In genomic region chr8:125218669-125219068, GRCm38 (mm10) we compare ENCODE assay signal across 8 mouse cellular contexts.
DNase-seq lines count a peak whose midpoint lies in the region; ATAC-seq and TF ChIP-seq lines count a peak whose summit lies in the region.

No protein-coding gene starts in this region.

- H3K9ac ChIP-seq in embryonic facial prominence, embryonic 14.5 days (ENCODE audit: low read depth, low read length), result no peak overlapping the region
- peak overlapping the region; percentile 18; the same call in 1 of the 2 replicates for H3K9ac ChIP-seq in hindbrain, postnatal 0 days (replicated peaks; ENCODE audit: low read length)
- H3K9ac ChIP-seq in midbrain, embryonic 14.5 days (replicated peaks; ENCODE audit: low read length), result peak overlapping the region; percentile 17; the same call in 1 of the 2 replicates
- no peak overlapping the region for H3K9ac ChIP-seq in intestine, embryonic 15.5 days

- no peak overlapping the region for H3K4me3 ChIP-seq in embryonic facial prominence, embryonic 14.5 days (ENCODE audit: low read depth, low read length)
- H3K4me3 ChIP-seq in hindbrain, postnatal 0 days (ENCODE audit: low read length), result no peak overlapping the region
- H3K4me3 ChIP-seq in midbrain, embryonic 14.5 days (replicated peaks; ENCODE audit: low read depth, low read length), result no peak overlapping the region
- H3K4me3 ChIP-seq in intestine, embryonic 15.5 days (replicated peaks), result no peak overlapping the region

- H3K9me3 ChIP-seq in embryonic facial prominence, embryonic 14.5 days (ENCODE audit: control insufficient read depth, low read length), result no peaks in the 10 kb centered on the region
- no peaks in the 10 kb centered on the region for H3K9me3 ChIP-seq in hindbrain, postnatal 0 days (ENCODE audit: low read length)
- H3K9me3 ChIP-seq in midbrain, embryonic 14.5 days (ENCODE audit: control insufficient read depth, low read length), result no peaks in the 10 kb centered on the region
- no peaks in the 10 kb centered on the region for H3K9me3 ChIP-seq in intestine, embryonic 15.5 days

- DNase-seq in frontal cortex, postnatal 25 days (ENCODE audit: low spot score in 2 of 2), result no peak
- DNase-seq in embryonic facial prominence, embryonic 14.5 days (ENCODE audit: low spot score), result peak; percentile 97
- DNase-seq in hindbrain, postnatal 0 days (ENCODE audit: low spot score), result no peak
- DNase-seq in midbrain, embryonic 14.5 days, result peak; percentile 71
- no peak for DNase-seq in urinary bladder, adult 2 months (ENCODE audit: low spot score)

- TF ChIP-seq CTCF in hindbrain, postnatal 0 days (IDR thresholded peaks at IDR 0.05; ENCODE audit: low read depth), result no peak

- WGBS in embryonic facial prominence, embryonic 14.5 days, result 22% methylated on average over 4 of the region's 4 CpGs
- WGBS in hindbrain, postnatal 0 days, result 17% methylated on average over 4 of the region's 4 CpGs
- 3% methylated on average over 4 of the region's 4 CpGs for WGBS in midbrain, embryonic 14.5 days
- 70% methylated on average over 4 of the region's 4 CpGs for WGBS in intestine, embryonic 15.5 days

- no peaks in the 10 kb centered on the region for H3K36me3 ChIP-seq in embryonic facial prominence, embryonic 14.5 days (ENCODE audit: control insufficient read depth, insufficient read depth, low read length)
- no peaks in the 10 kb centered on the region for H3K36me3 ChIP-seq in hindbrain, postnatal 0 days (ENCODE audit: insufficient read depth, low read length)
- H3K36me3 ChIP-seq in midbrain, embryonic 14.5 days (ENCODE audit: control insufficient read depth, insufficient read depth, low read length), result no peaks in the 10 kb centered on the region
- no peaks in the 10 kb centered on the region for H3K36me3 ChIP-seq in intestine, embryonic 15.5 days

- no peaks in the 10 kb centered on the region for H3K27me3 ChIP-seq in embryonic facial prominence, embryonic 14.5 days (replicated peaks; ENCODE audit: control insufficient read depth, insufficient read depth, low read length)
- no peaks in the 10 kb centered on the region for H3K27me3 ChIP-seq in hindbrain, postnatal 0 days (ENCODE audit: insufficient read depth, low read length)
- H3K27me3 ChIP-seq in midbrain, embryonic 14.5 days (ENCODE audit: control insufficient read depth, insufficient read depth, low read length), result no peaks in the 10 kb centered on the region
- no peaks in the 10 kb centered on the region for H3K27me3 ChIP-seq in intestine, embryonic 15.5 days (replicated peaks)

- H3K4me1 ChIP-seq in embryonic facial prominence, embryonic 14.5 days (ENCODE audit: control insufficient read depth, insufficient read depth, low read length), result peaks cover 29% of the 10 kb centered on the region
- 0 out of 2 replicates have a peak, but pooled peaks cover 11% of the 10 kb centered on the region for H3K4me1 ChIP-seq in hindbrain, postnatal 0 days (ENCODE audit: insufficient read depth, low read length)
- H3K4me1 ChIP-seq in midbrain, embryonic 14.5 days (ENCODE audit: control insufficient read depth, insufficient read depth, low read length), result peaks cover 37% of the 10 kb centered on the region
- H3K4me1 ChIP-seq in intestine, embryonic 15.5 days (replicated peaks), result peaks cover 8% of the 10 kb centered on the region

- H3K4me2 ChIP-seq in embryonic facial prominence, embryonic 14.5 days (ENCODE audit: low read depth, low read length), result peak overlapping the region; percentile 46
- H3K4me2 ChIP-seq in hindbrain, postnatal 0 days (ENCODE audit: low read depth, low read length), result peak overlapping the region; percentile 33
- peak overlapping the region; percentile 31 for H3K4me2 ChIP-seq in midbrain, embryonic 14.5 days (ENCODE audit: low read length)
- H3K4me2 ChIP-seq in intestine, embryonic 15.5 days (replicated peaks), result no peak overlapping the region

- H3K27ac ChIP-seq in embryonic facial prominence, embryonic 14.5 days (replicated peaks; ENCODE audit: low read depth, low read length), result peak overlapping the region; percentile 82
- peak overlapping the region; percentile 21; the same call in 1 of the 2 replicates for H3K27ac ChIP-seq in hindbrain, postnatal 0 days
- H3K27ac ChIP-seq in midbrain, embryonic 14.5 days (replicated peaks; ENCODE audit: low read depth, low read length), result peak overlapping the region; percentile 80
- H3K27ac ChIP-seq in intestine, embryonic 15.5 days, result no peak overlapping the region

- peak; percentile 79 for ATAC-seq in frontal cortex, adult (ENCODE audit: low TSS enrichment)
- ATAC-seq in embryonic facial prominence, embryonic 14.5 days (ENCODE audit: low read depth), result peak; percentile 85
- no peak for ATAC-seq in hindbrain, postnatal 0 days
- 0 out of 2 replicates have a peak, but pooled peaks have one; percentile 24 for ATAC-seq in midbrain, embryonic 14.5 days (ENCODE audit: low FRiP score, low TSS enrichment)
- ATAC-seq in activated CD4-positive, CD25-positive, alpha-beta regulatory T cell, adult 4 months, result no peak
- no peak for ATAC-seq in intestine, embryonic 15.5 days

Comparison
In these comparisons a context has a peak if more than half of its experiments do, and no peak if none do; other contexts are left out.
1. ATAC-seq: peak in frontal cortex, adult (single experiment), embryonic facial prominence, embryonic 14.5 days (single experiment) and midbrain, embryonic 14.5 days (single experiment); none in hindbrain, postnatal 0 days (single experiment), activated CD4-positive, CD25-positive, alpha-beta regulatory T cell, adult 4 months (single experiment) and intestine, embryonic 15.5 days (single experiment).
2. DNase-seq: peak in embryonic facial prominence, embryonic 14.5 days (single experiment) and midbrain, embryonic 14.5 days (single experiment); none in frontal cortex, postnatal 25 days (0 of 2), hindbrain, postnatal 0 days (single experiment) and urinary bladder, adult 2 months (single experiment).
3. H3K9ac ChIP-seq: peak in hindbrain, postnatal 0 days (single experiment) and midbrain, embryonic 14.5 days (single experiment); none in embryonic facial prominence, embryonic 14.5 days (single experiment) and intestine, embryonic 15.5 days (single experiment).